8 mouse cellular contexts compared by ENCODE assay signal in the genomic region with DNA sequence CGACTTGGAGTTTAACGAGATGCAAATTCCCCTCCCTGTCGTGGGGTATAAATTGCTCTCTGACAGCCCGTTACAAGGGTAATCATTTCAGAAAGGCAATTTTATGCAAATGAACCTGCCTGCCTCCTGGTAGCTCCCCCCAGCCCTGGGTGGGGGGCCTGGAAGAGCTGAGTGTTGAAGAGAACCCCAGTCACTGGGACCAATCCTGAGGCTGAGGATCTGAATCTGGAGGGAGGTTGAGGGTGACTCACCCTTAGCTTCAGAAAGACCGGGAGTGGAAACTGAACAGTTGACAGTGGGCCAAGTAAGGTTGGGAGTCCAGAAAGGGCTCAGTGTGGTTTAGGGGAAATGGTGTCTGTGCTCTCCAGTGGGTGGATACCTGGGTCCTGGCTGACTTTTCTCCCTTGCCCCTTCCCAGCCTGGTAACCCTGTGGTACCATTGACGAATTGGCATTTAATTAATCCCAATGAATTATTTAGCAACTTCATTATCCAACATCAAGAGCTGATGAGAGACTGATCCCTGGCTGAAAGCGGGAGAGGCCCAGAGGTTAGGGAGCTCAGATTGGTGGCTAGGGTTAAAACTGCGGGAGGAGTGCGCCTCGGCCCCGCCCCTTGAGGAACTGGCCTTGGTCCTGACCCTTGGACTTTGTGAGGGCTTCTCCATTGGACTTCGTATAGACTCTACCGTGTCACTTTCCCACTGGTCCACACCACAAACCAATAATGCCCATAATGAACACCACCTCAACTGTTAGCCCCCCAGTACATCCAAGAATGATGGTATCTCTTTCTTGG. TPM values are rescaled to one million over a fixed set of nuclear protein-coding genes. Genes with fewer than 3 reads are reported as not detected.
DNase-seq lines count a peak whose midpoint lies in the region; ATAC-seq lines count a peak whose summit lies in the region.

No protein-coding gene starts in this region.

- peak overlapping the region; percentile 15; the same call in 1 of the 2 replicates for H3K4me2 ChIP-seq in hindbrain, embryonic 16.5 days (ENCODE audit: low read length)

- H3K9me3 ChIP-seq in hindbrain, embryonic 16.5 days (ENCODE audit: control insufficient read depth, low read length) = no peaks in the 10 kb centered on the region

- H3K9ac ChIP-seq in hindbrain, embryonic 16.5 days (ENCODE audit: low read depth, low read length) = no peak overlapping the region

- H3K4me3 ChIP-seq in hindbrain, embryonic 16.5 days (ENCODE audit: low read length) = no peak overlapping the region

- WGBS in hindbrain, embryonic 16.5 days = 14% methylated on average over 13 of the region's 13 CpGs

- DNase-seq in adrenal gland, adult (ENCODE audit: inconsistent age in 2 of 2, low spot score in 1 of 2) = peak; percentile 40 to 66
- no peak for DNase-seq in adrenal gland, adult 18-20 months (ENCODE audit: low spot score in 2 of 2)
- peak; percentile 81 for DNase-seq in 3T3-L1 (ENCODE audit: low read depth, low spot score)
- peak; percentile 70 for DNase-seq in lung, postnatal 10 days
- peak; percentile 58 for DNase-seq in thymus, postnatal 4 days
- no peak for DNase-seq in left cerebral cortex, adult 9 months (ENCODE audit: low spot score in 2 of 2)

- no peak overlapping the region for H3K27ac ChIP-seq in hindbrain, embryonic 16.5 days (ENCODE audit: low read depth, low read length)

- H3K27me3 ChIP-seq in hindbrain, embryonic 16.5 days (replicated peaks; ENCODE audit: control insufficient read depth, insufficient read depth, low read length) = peaks cover 5% of the 10 kb centered on the region; the same call in 1 of the 2 replicates

- peaks cover 77% of the 10 kb centered on the region for H3K4me1 ChIP-seq in hindbrain, embryonic 16.5 days (ENCODE audit: control insufficient read depth, insufficient read depth, low read depth, low read length)

- no peaks in the 10 kb centered on the region; the same call in 1 of the 2 replicates for H3K36me3 ChIP-seq in hindbrain, embryonic 16.5 days (ENCODE audit: control insufficient read depth, insufficient read depth, low read length)

- peak; percentile 79 for ATAC-seq in common myeloid progenitor, adult 5-6 weeks (replicated peaks; ENCODE audit: low read depth, poor library complexity, severe bottlenecking)
- no peak for ATAC-seq in hindbrain, embryonic 16.5 days

RNA-seq across cellular contexts. Expression of gene Nrxn2, which starts 8.4 kb away (rescaled TPM):
- 1 to 10 TPM; 6.8 to 7.4 TPM for total RNA-seq in adrenal gland, adult 18-20 months (2021)
- total RNA-seq in common myeloid progenitor, adult 5-6 weeks (2017) = not detected in 2 replicates
- 29.1 and 37.1 TPM in 2 replicates for polyA plus RNA-seq in hindbrain, embryonic 16.5 days (2015; fragmentation: Nextera tagmentation; extraction: Ambion mirVana)

RNA-seq across cellular contexts. Expression of gene Rasgrp2, which starts 27.8 kb away (rescaled TPM):
- total RNA-seq in adrenal gland, adult 18-20 months (2021) = 10 to 100 TPM; 38.0 to 44.8 TPM
- 116 and 137 TPM in 2 replicates for total RNA-seq in common myeloid progenitor, adult 5-6 weeks (2017)
- polyA plus RNA-seq in hindbrain, embryonic 16.5 days (2015; fragmentation: Nextera tagmentation; extraction: Ambion mirVana) = 184 and 232 TPM in 2 replicates

RNA-seq across cellular contexts. Expression of gene Pygm, which starts 42.7 kb away (rescaled TPM):
- total RNA-seq in adrenal gland, adult 18-20 months (2021) = 10 to 100 TPM; 55.0 to 65.0 TPM
- 0.10 and 0.87 TPM in 2 replicates for total RNA-seq in common myeloid progenitor, adult 5-6 weeks (2017)
- polyA plus RNA-seq in hindbrain, embryonic 16.5 days (2015; fragmentation: Nextera tagmentation; extraction: Ambion mirVana) = 10.2 and 13.2 TPM in 2 replicates

Comparison
In these comparisons a context has a peak if more than half of its experiments do, and no peak if none do; other contexts are left out.
1. DNase-seq: peak in adrenal gland, adult (2 of 2), 3T3-L1 (single experiment), lung, postnatal 10 days (single experiment) and thymus, postnatal 4 days (single experiment); none in adrenal gland, adult 18-20 months (0 of 2) and left cerebral cortex, adult 9 months (0 of 2).
2. RNA of gene Pygm, which starts 42.7 kb away (total RNA-seq): 55.0 to 65.0 TPM in adrenal gland, adult 18-20 months; 0.10 to 0.87 TPM in common myeloid progenitor, adult 5-6 weeks; every median in the first group is over 10 times any median in the second.